In genomic region chr5:45292383-45292782, GRCm38 (mm10) we compare ENCODE assay signal across 8 mouse cellular contexts.
DNase-seq lines count a peak whose midpoint lies in the region; ATAC-seq and TF ChIP-seq lines count a peak whose summit lies in the region.

No protein-coding gene starts in this region.

- no peaks in the 10 kb centered on the region for H3K4me1 ChIP-seq in limb, embryonic 14.5 days (ENCODE audit: control insufficient read depth, insufficient read depth, low read length)
- 0 out of 2 replicates have a peak, but pooled peaks cover 4% of the 10 kb centered on the region for H3K4me1 ChIP-seq in limb, embryonic 10.5 days
- no peaks in the 10 kb centered on the region for H3K4me1 ChIP-seq in heart, postnatal 0 days (ENCODE audit: control insufficient read depth, insufficient read depth)
- H3K4me1 ChIP-seq in liver, adult 2 months (ENCODE audit: control insufficient read depth, insufficient read depth, low read length): no peaks in the 10 kb centered on the region
- no peaks in the 10 kb centered on the region for H3K4me1 ChIP-seq in stomach, embryonic 15.5 days
- H3K4me1 ChIP-seq in midbrain, embryonic 15.5 days: no peaks in the 10 kb centered on the region

- no peaks in the 10 kb centered on the region for H3K36me3 ChIP-seq in limb, embryonic 14.5 days (ENCODE audit: control insufficient read depth, insufficient read depth, low read length)
- H3K36me3 ChIP-seq in limb, embryonic 10.5 days: no peaks in the 10 kb centered on the region
- H3K36me3 ChIP-seq in heart, postnatal 0 days (replicated peaks; ENCODE audit: control insufficient read depth, insufficient read depth, low read length): no peaks in the 10 kb centered on the region
- no peaks in the 10 kb centered on the region for H3K36me3 ChIP-seq in liver, adult 2 months (ENCODE audit: control insufficient read depth, insufficient read depth, low read length)
- no peaks in the 10 kb centered on the region for H3K36me3 ChIP-seq in stomach, embryonic 15.5 days
- no peaks in the 10 kb centered on the region for H3K36me3 ChIP-seq in midbrain, embryonic 15.5 days (replicated peaks)

- 72% methylated on average over 1 of the region's 1 CpGs for WGBS in limb, embryonic 14.5 days
- 91% methylated on average over 1 of the region's 1 CpGs for WGBS in limb, embryonic 10.5 days
- 43% methylated on average over 1 of the region's 1 CpGs for WGBS in heart, postnatal 0 days
- 75% methylated on average over 1 of the region's 1 CpGs for WGBS in liver, adult 2 months
- WGBS in stomach, embryonic 15.5 days: 70% methylated on average over 1 of the region's 1 CpGs
- 77% methylated on average over 1 of the region's 1 CpGs for WGBS in midbrain, embryonic 15.5 days

- H3K4me3 ChIP-seq in limb, embryonic 14.5 days (replicated peaks; ENCODE audit: low read length): no peak overlapping the region
- H3K4me3 ChIP-seq in limb, embryonic 10.5 days: no peak overlapping the region
- H3K4me3 ChIP-seq in heart, postnatal 0 days (ENCODE audit: low read depth, low read length): no peak overlapping the region
- no peak overlapping the region for H3K4me3 ChIP-seq in liver, adult 2 months (ENCODE audit: insufficient read depth, low read depth, low read length)
- H3K4me3 ChIP-seq in stomach, embryonic 15.5 days (replicated peaks): no peak overlapping the region
- no peak overlapping the region for H3K4me3 ChIP-seq in midbrain, embryonic 15.5 days

- H3K9ac ChIP-seq in limb, embryonic 14.5 days (ENCODE audit: low read depth, low read length, severe bottlenecking): no peak overlapping the region
- no peak overlapping the region for H3K9ac ChIP-seq in heart, postnatal 0 days (replicated peaks; ENCODE audit: low read depth, low read length)
- H3K9ac ChIP-seq in liver, adult 2 months (ENCODE audit: low read depth, low read length): no peak overlapping the region
- H3K9ac ChIP-seq in stomach, embryonic 15.5 days: no peak overlapping the region
- H3K9ac ChIP-seq in midbrain, embryonic 15.5 days: no peak overlapping the region

- H3K27ac ChIP-seq in limb, embryonic 14.5 days (replicated peaks; ENCODE audit: low read depth, low read length): no peak overlapping the region
- no peak overlapping the region for H3K27ac ChIP-seq in limb, embryonic 10.5 days
- H3K27ac ChIP-seq in heart, postnatal 0 days (ENCODE audit: low read depth): peak overlapping the region; percentile 70
- no peak overlapping the region for H3K27ac ChIP-seq in liver, adult 2 months (replicated peaks; ENCODE audit: insufficient read depth, low read depth, low read length)
- no peak overlapping the region for H3K27ac ChIP-seq in stomach, embryonic 15.5 days
- no peak overlapping the region for H3K27ac ChIP-seq in midbrain, embryonic 15.5 days

- TF ChIP-seq EP300 in heart, postnatal 0 days (IDR thresholded peaks at IDR 0.05; ENCODE audit: low read depth): peak; percentile 96

- H3K27me3 ChIP-seq in limb, embryonic 14.5 days (ENCODE audit: control insufficient read depth, insufficient read depth, low read length): no peaks in the 10 kb centered on the region
- no peaks in the 10 kb centered on the region for H3K27me3 ChIP-seq in limb, embryonic 10.5 days (ENCODE audit: low read depth, poor library complexity, severe bottlenecking)
- no peaks in the 10 kb centered on the region for H3K27me3 ChIP-seq in heart, postnatal 0 days (ENCODE audit: control insufficient read depth, insufficient read depth, low read length)
- no peaks in the 10 kb centered on the region for H3K27me3 ChIP-seq in liver, adult 2 months (ENCODE audit: control insufficient read depth, insufficient read depth, low read length)
- no peaks in the 10 kb centered on the region for H3K27me3 ChIP-seq in stomach, embryonic 15.5 days (replicated peaks)
- no peaks in the 10 kb centered on the region for H3K27me3 ChIP-seq in midbrain, embryonic 15.5 days (replicated peaks)

- H3K4me2 ChIP-seq in limb, embryonic 14.5 days (replicated peaks; ENCODE audit: low read depth, low read length, severe bottlenecking): no peak overlapping the region
- no peak overlapping the region for H3K4me2 ChIP-seq in heart, postnatal 0 days (ENCODE audit: low read depth, low read length)
- no peak overlapping the region for H3K4me2 ChIP-seq in stomach, embryonic 15.5 days
- H3K4me2 ChIP-seq in midbrain, embryonic 15.5 days: no peak overlapping the region

- ATAC-seq in limb, embryonic 14.5 days (ENCODE audit: low FRiP score, low read depth): no peak
- peak; percentile 87 for ATAC-seq in heart, postnatal 0 days (ENCODE audit: insufficient read depth, low read depth)
- ATAC-seq in stomach, embryonic 15.5 days (ENCODE audit: insufficient read depth, low FRiP score, low read depth): peak; percentile 43; the same call in 1 of the 2 replicates
- ATAC-seq in midbrain, embryonic 15.5 days (replicated peaks): no peak

- TF ChIP-seq POLR2A in limb, embryonic 14.5 days (IDR thresholded peaks at IDR 0.05; ENCODE audit: borderline replicate concordance, extremely low read depth, insufficient read depth, insufficient read length): no peak
- no peak for TF ChIP-seq POLR2A in liver, adult 2 months (IDR thresholded peaks at IDR 0.05; ENCODE audit: extremely low read depth, insufficient read depth, low read length)

- TF ChIP-seq CTCF in heart, postnatal 0 days (IDR thresholded peaks at IDR 0.05; ENCODE audit: low read depth): no peak
- no peak for TF ChIP-seq CTCF in liver, adult 2 months (IDR thresholded peaks at IDR 0.05; ENCODE audit: low read depth, low read length)

- H3K9me3 ChIP-seq in limb, embryonic 14.5 days (ENCODE audit: control insufficient read depth, low read length): no peaks in the 10 kb centered on the region
- H3K9me3 ChIP-seq in limb, embryonic 10.5 days (replicated peaks): no peaks in the 10 kb centered on the region
- no peaks in the 10 kb centered on the region for H3K9me3 ChIP-seq in heart, postnatal 0 days (replicated peaks; ENCODE audit: control insufficient read depth, low read length)
- H3K9me3 ChIP-seq in stomach, embryonic 15.5 days: no peaks in the 10 kb centered on the region
- H3K9me3 ChIP-seq in midbrain, embryonic 15.5 days: no peaks in the 10 kb centered on the region

- H3K79me2 ChIP-seq in liver, adult 2 months (ENCODE audit: control insufficient read depth, insufficient read depth, low read length): no peaks in the 10 kb centered on the region

- DNase-seq in limb, embryonic 14.5 days (ENCODE audit: low spot score): peak; percentile 12
- DNase-seq in limb, embryonic 10.5 days (ENCODE audit: low spot score): no peak
- DNase-seq in heart, postnatal 0 days (ENCODE audit: low spot score): peak; percentile 62
- DNase-seq in liver, adult 2 months (ENCODE audit: extremely low read depth, low read depth, low spot score): peak; percentile 10
- DNase-seq in cerebellum, postnatal 4 days (ENCODE audit: low spot score in 2 of 2): no peak
- no peak for DNase-seq in thymus, postnatal 4 days

Comparison
In these comparisons a context has a peak if more than half of its experiments do, and no peak if none do; other contexts are left out.
1. DNase-seq: peak in limb, embryonic 14.5 days (single experiment), heart, postnatal 0 days (single experiment) and liver, adult 2 months (single experiment); none in limb, embryonic 10.5 days (single experiment), cerebellum, postnatal 4 days (0 of 2) and thymus, postnatal 4 days (single experiment).
2. ATAC-seq: peak in heart, postnatal 0 days (single experiment) and stomach, embryonic 15.5 days (single experiment); none in limb, embryonic 14.5 days (single experiment) and midbrain, embryonic 15.5 days (single experiment).